Mouse (Mus musculus): Measurements from ENCODE around the gene Mlxipl. TPM values are rescaled to one million over a fixed set of nuclear protein-coding genes. Genes with fewer than 3 reads are reported as not detected.

Gene Mlxipl
- polyA plus RNA-seq, 1 experiment from 2014 or later = 2.2 TPM

DNA sequence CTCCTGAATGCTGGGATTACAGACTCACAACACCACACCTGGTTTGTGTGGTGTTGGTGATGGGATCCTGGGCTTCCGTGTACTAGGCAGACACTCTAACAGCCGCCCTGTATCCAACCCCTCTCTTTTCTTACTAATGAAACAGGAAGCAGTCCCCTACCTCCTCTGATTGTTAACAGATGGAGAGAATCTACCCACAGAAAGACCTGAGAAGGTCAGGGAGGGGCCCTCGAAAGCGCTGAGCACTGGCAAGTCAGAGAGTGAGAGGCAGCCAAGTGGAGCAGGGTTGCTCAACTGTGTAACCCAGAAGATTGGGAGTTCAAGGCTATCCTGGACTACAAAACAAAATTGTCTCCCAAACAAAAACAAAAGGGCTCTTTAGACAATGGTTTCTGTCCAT, 2.8 kb upstream of the Mlxipl start:
- ATAC-seq (ENCODE audit: low FRiP score, low read depth) = no peak
- 19% methylated on average over 4 of the region's 4 CpGs for WGBS

DNA sequence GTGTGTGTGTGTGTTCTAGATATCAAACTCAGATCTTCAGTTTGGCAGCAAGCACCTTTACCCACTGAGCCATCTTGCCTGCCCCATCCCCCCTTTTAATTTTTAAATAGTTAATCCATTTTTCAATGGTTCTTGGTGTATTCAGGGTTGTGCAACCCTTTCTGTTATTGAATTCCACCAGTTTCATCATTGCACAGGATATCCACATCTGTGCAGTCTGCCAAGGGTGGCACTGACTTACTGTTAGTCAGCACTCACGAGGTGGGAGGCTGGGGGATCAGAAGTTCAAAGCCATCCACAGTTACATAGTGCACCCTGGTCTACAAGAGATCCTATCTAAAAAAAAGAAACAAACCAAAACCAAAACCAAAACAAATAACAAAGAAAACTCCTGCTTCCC, 11.3 kb downstream of the Mlxipl start:
- 75% methylated on average over 1 of the region's 1 CpGs for WGBS
- peaks cover 16% of the 10 kb centered on the region for H3K27me3 ChIP-seq
- H3K27ac ChIP-seq = no peak overlapping the region
- no peak overlapping the region for H3K4me2 ChIP-seq (replicated peaks)
- H3K36me3 ChIP-seq = no peaks in the 10 kb centered on the region
- ATAC-seq (ENCODE audit: low FRiP score, low read depth) = no peak
- no peaks in the 10 kb centered on the region for H3K4me1 ChIP-seq
- no peak overlapping the region for H3K4me3 ChIP-seq
- no peaks in the 10 kb centered on the region for H3K9me3 ChIP-seq
- no peak overlapping the region for H3K9ac ChIP-seq

More for the DNA sequence above, 2.8 kb upstream of the Mlxipl start:
- H3K9me3 ChIP-seq = peaks cover 6% of the 10 kb centered on the region
- no peak overlapping the region for H3K27ac ChIP-seq
- H3K9ac ChIP-seq = no peak overlapping the region
- H3K4me2 ChIP-seq (replicated peaks) = no peak overlapping the region
- peaks cover 41% of the 10 kb centered on the region for H3K27me3 ChIP-seq
- no peak overlapping the region for H3K4me3 ChIP-seq
- H3K4me1 ChIP-seq = peaks cover 5% of the 10 kb centered on the region
- no peaks in the 10 kb centered on the region for H3K36me3 ChIP-seq

DNA sequence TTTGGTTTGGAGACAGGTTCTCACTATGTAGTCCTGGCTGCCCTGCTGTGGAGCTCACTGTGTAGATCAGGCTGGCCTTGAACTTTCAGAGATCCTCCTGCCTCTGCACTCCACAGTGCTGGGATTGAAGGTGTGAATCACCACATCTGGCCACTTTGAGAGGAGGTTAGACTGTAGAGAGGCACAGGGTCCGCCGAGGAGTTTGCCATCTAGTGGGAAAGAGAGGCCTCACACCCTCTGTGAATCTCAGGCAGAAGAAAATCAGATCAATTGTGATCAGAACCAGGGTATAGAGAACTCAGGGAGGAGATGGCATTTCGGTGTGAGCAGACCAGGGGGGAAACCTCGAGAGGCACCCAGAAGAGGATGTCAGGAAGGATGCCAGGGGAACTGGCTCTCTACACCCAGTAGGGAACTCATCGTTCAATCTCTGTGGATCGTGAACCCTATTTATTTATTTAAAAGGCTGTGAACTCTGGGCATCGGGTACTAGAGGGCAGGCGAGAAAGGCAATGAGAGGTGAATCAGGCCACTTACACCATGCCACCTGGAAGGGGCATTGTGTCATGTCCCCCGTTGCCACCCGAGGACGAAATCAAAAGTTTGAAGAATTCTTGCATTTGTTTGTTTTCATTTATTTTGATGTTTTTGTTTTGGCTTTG, 14.4 kb downstream of the Mlxipl start:
- WGBS = 66% methylated on average over 11 of the region's 11 CpGs
- Histone ChIP-seq H3K36me3 (no peaks in the 10 kb centered on the region), H3K9ac (no peak overlapping the region), H3K4me1 (peaks cover 17% of the 10 kb centered on the region), H3K27ac (no peak overlapping the region), H3K9me3 (no peaks in the 10 kb centered on the region), H3K27me3 (peaks cover 44% of the 10 kb centered on the region), H3K4me3 (no peak overlapping the region), H3K4me2 (replicated peaks) (no peak overlapping the region)
- ATAC-seq (ENCODE audit: low FRiP score, low read depth) = no peak

DNA sequence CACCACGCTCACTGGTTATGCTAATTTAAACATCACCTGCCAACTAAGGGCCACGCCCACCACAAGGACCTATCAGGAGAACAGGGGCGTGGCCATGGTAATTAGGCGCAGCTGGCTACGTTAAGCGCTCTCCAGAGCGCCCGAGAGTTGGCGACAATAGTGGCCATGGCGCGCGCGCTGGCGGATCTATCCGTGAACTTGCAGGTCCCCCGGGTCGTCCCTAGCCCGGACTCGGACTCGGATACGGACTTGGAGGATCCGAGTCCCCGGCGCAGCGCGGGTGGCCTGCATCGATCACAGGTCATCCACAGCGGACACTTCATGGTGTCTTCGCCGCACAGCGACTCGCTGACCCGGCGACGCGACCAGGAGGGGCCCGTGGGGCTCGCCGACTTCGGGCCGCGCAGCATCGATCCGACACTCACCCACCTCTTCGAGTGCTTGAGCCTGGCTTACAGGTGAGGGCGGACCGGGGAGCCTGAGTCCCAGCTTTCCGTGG, 17.1 kb downstream of the Mlxipl start:
- H3K9me3 ChIP-seq = no peaks in the 10 kb centered on the region
- no peaks in the 10 kb centered on the region for H3K36me3 ChIP-seq
- peak; percentile 84 for ATAC-seq (ENCODE audit: low FRiP score, low read depth)
- H3K4me3 ChIP-seq = peak overlapping the region; percentile 56
- WGBS = under 1% methylated on average over 48 of the region's 48 CpGs
- peaks cover 17% of the 10 kb centered on the region for H3K4me1 ChIP-seq
- peak overlapping the region; percentile 76 for H3K9ac ChIP-seq
- H3K27me3 ChIP-seq = peaks cover 55% of the 10 kb centered on the region
- H3K27ac ChIP-seq = no peak overlapping the region
- peak overlapping the region; percentile 98 for H3K4me2 ChIP-seq (replicated peaks)

DNA sequence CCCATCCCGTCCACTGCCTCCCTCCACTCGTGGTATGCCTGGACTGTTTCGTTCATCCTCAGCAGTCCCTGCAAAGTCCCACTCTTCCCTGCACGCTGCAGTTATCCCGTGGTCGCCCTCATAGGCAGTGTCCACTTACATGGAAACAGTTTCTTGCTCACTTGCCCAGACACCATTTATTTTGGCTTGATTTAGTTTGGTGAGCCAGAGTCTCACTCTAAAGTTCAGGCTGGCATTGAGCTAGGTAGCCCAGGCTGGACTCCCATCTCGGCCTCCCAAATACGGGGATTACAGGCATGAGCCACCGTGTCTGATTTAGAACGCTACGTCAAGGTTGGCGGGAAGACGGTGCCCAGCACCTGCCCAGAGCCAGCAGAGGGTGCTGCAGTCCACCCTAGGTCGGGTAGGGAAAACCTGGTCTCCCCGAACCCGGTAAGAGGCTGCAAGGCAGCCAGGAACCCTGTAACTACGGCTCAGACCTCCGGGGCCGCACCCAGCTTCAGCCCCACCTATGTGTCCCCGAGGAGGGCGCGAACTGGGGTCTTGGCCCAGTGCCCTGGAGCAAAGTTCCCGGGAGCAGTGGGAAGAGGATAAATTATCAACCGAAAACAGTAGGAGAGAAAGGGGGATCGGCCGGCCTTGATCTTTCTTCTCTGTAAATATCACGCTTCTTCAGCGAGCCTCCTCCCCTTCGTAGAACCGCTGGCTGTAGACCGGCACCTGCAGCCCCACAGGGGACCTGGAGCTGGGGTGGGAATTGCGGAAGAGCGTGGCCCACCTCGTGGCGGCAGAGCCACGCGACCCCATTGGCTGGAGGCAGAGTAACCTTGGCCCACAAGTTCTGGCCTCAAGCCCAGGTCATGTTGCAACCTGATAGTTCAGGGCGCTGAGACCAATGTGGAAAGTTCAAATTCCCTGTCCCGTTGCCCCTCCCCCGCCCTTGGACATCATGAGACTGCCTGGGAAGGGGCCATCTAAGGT, 18.1 kb downstream of the Mlxipl start:
- H3K27me3 ChIP-seq = peaks cover 55% of the 10 kb centered on the region

DNA sequence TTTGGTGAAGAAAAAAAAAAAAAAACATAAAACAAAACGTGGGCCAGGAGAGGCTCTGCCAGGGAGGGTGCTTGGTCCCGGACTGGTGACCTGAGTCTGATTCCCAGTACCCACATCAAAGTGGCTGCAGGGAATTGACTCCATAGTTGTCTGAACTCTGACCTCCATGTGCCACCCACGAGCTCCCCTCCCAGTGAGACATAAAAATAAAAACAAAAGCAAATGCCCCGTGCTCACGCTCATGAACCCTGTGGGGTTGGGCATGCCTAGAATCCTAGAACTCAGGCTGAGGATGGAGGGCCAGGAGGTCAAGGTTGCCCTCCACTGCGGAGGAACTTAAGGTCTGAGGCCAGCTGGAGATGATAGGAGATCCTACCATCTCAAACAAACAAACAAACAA, 19.3 kb downstream of the Mlxipl start:
- WGBS = 52% methylated on average over 6 of the region's 6 CpGs
- Histone ChIP-seq H3K4me1 (peaks cover 17% of the 10 kb centered on the region), H3K9me3 (no peaks in the 10 kb centered on the region), H3K4me3 (no peak overlapping the region), H3K27me3 (peaks cover 55% of the 10 kb centered on the region), H3K27ac (no peak overlapping the region), H3K36me3 (no peaks in the 10 kb centered on the region), H3K4me2 (replicated peaks) (no peak overlapping the region), H3K9ac (no peak overlapping the region)
- no peak for ATAC-seq (ENCODE audit: low FRiP score, low read depth)

More for the DNA sequence above, 18.1 kb downstream of the Mlxipl start:
- Histone ChIP-seq H3K9ac (peak overlapping the region; percentile 76; the same call in 1 of the 2 replicates), H3K9me3 (no peaks in the 10 kb centered on the region), H3K4me3 (peak overlapping the region; percentile 56), H3K4me1 (peaks cover 17% of the 10 kb centered on the region), H3K27ac (no peak overlapping the region), H3K36me3 (no peaks in the 10 kb centered on the region), H3K4me2 (replicated peaks) (peak overlapping the region; percentile 98)
- ATAC-seq (ENCODE audit: low FRiP score, low read depth) = peak; percentile 30; the same call in 1 of the 2 replicates
- 7% methylated on average over 40 of the region's 40 CpGs for WGBS

DNA sequence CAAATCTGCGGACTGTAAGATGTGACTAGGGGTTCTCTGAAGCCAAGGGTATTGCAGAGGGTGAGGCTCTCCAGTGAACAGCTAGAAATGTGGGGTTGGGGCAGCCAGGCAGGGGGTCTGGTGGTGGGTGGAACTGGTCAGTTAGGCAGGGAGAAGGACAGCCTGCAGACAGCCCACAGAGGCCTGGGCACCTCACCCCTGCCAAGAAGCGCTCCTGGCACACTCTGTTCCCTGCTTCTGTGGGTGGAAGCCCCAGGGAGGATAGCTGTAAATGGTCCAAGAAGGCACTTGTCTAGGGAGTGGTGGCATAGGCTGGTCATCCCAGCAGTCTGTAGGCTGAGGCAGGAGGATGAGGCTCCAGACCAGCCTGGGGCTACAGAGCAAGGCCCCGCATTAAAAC, 19.7 kb downstream of the Mlxipl start:
- Histone ChIP-seq H3K27ac (no peak overlapping the region), H3K4me1 (peaks cover 17% of the 10 kb centered on the region), H3K9me3 (no peaks in the 10 kb centered on the region), H3K27me3 (peaks cover 51% of the 10 kb centered on the region), H3K36me3 (no peaks in the 10 kb centered on the region), H3K4me2 (replicated peaks) (no peak overlapping the region), H3K4me3 (no peak overlapping the region), H3K9ac (no peak overlapping the region)
- ATAC-seq (ENCODE audit: low FRiP score, low read depth) = no peak
- WGBS = 83% methylated on average over 3 of the region's 3 CpGs

DNA sequence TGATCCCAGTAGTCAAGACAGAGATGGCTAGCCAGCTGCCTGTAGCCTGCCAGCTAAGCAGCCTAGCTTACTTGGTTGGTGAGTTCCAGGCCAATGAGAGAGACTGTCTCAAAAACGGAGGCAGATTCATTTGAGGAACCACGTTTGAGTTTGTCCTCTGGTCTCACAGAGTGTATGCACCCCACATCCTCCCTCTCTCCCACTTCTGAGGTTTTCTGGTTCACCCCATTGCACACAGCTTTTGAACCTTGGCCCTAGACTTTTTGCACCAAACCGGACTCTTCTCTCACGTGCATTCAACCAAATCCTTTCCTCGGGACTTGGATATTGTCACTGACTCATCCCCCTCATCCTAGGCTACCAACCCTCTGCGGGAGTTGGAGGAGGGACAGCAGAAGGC, 20.3 kb downstream of the Mlxipl start:
- H3K4me3 ChIP-seq = no peak overlapping the region
- no peak overlapping the region for H3K4me2 ChIP-seq (replicated peaks)
- peaks cover 51% of the 10 kb centered on the region for H3K27me3 ChIP-seq
- H3K36me3 ChIP-seq = no peaks in the 10 kb centered on the region
- H3K4me1 ChIP-seq = peaks cover 17% of the 10 kb centered on the region
- H3K27ac ChIP-seq = no peak overlapping the region
- no peak for ATAC-seq (ENCODE audit: low FRiP score, low read depth)
- WGBS = 75% methylated on average over 6 of the region's 6 CpGs
- H3K9me3 ChIP-seq = no peaks in the 10 kb centered on the region
- H3K9ac ChIP-seq = no peak overlapping the region

DNA sequence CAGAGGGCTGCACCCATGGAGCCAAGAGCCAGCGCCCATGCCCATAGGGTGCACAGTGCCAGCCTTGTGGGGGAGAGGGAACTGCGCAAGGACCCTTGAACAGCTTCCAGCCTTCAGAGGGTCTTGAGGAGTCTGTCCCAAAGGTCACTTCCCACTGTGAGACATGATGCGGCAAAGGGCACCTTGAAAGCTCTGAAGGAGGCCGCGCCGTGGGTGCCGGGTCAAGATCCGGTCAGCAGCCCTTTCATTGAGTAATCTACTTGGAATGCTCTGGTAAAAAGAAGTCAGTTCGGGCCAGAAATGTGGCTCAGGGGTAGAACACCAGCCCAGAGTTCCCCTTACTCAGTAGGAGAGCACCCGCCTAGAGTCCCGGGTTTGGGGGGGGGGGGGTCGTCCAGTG, 24.1 kb downstream of the Mlxipl start:
- no peak for ATAC-seq (ENCODE audit: low FRiP score, low read depth)
- Histone ChIP-seq H3K27ac (no peak overlapping the region), H3K4me3 (no peak overlapping the region), H3K9me3 (no peaks in the 10 kb centered on the region), H3K4me2 (replicated peaks) (no peak overlapping the region), H3K9ac (no peak overlapping the region), H3K36me3 (no peaks in the 10 kb centered on the region), H3K4me1 (0 out of 2 replicates have a peak, but pooled peaks cover 3% of the 10 kb centered on the region), H3K27me3 (peaks cover 15% of the 10 kb centered on the region)
- WGBS = 89% methylated on average over 12 of the region's 12 CpGs

DNA sequence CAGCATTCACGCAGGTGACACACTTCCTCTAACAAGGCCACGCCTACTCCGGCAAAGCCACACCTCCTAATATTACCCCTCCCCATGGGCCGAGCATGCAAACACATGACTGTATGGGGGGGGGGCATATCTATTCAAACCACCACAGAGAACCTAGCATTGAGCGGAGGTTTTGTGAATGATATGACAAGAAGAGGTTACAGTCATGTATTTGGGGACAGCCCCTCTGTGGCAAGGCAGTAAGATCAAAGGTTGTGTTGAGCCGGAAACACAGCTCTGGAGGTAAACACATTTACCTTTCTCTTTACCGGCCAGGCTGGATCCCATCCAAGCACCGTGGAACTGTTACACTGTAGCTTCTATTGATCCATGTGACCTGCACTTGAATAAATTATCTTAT, 25.6 kb downstream of the Mlxipl start:
- 90% methylated on average over 8 of the region's 8 CpGs for WGBS

DNA sequence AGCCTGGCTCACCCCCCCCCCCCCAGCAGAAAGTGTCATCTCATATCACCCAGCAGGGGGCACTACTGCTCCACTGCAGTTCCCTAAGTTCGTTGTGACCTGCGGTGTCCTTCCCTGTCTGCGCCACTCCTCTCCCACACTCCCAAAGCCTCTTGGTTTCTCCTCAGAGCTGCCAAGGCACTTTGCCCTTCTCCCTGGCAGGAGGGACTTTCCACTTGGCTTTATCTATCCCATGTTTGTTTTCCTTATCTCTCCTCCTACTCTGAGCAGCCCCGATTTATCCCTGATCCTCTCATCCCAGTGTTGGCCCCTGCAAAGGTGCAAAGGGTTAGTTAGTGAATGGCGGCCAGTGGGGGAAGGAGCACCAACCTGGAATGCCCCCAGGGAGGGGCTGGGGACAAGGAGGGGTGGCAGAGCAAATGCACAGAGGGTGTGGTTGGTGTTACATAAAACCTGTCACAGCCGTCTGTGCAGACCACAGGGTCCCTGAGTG, 28.9 kb downstream of the Mlxipl start:
- 19% methylated on average over 6 of the region's 6 CpGs for WGBS
- H3K27ac ChIP-seq = no peak overlapping the region
- ATAC-seq (ENCODE audit: low FRiP score, low read depth) = 0 out of 2 replicates have a peak, but pooled peaks have one; percentile 24

More for the DNA sequence above, 25.6 kb downstream of the Mlxipl start:
- ATAC-seq (ENCODE audit: low FRiP score, low read depth) = no peak
- Histone ChIP-seq H3K4me2 (replicated peaks) (no peak overlapping the region), H3K27me3 (peaks cover 8% of the 10 kb centered on the region), H3K9ac (no peak overlapping the region), H3K4me1 (0 out of 2 replicates have a peak, but pooled peaks cover 3% of the 10 kb centered on the region), H3K9me3 (no peaks in the 10 kb centered on the region), H3K27ac (no peak overlapping the region), H3K36me3 (no peaks in the 10 kb centered on the region), H3K4me3 (no peak overlapping the region)

DNA sequence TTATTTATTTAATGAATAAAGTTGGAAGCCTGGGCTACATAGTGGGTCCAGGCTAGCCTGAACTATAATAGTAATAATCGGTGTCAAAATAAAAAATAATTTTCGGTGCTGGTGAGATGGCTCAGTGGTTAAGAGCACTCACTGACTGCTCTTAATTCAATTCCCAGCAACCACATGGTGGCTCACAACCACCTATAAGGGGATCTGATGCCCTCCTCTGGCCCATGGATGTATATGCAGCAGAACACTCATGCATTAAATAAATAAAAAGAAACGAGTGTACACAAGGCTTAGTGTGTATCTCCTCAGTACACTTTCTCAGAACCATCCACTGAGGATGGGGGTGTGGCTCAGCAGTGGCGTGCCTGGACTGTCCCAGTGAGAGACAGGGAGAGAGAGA, 31.1 kb downstream of the Mlxipl start:
- 0 out of 2 replicates have a peak, but pooled peaks cover 3% of the 10 kb centered on the region for H3K4me1 ChIP-seq
- H3K36me3 ChIP-seq = no peaks in the 10 kb centered on the region
- H3K27ac ChIP-seq = no peak overlapping the region
- ATAC-seq (ENCODE audit: low FRiP score, low read depth) = no peak
- H3K9ac ChIP-seq = no peak overlapping the region
- 61% methylated on average over 4 of the region's 4 CpGs for WGBS
- no peaks in the 10 kb centered on the region for H3K9me3 ChIP-seq
- H3K4me2 ChIP-seq (replicated peaks) = no peak overlapping the region
- H3K27me3 ChIP-seq = peaks cover 41% of the 10 kb centered on the region
- no peak overlapping the region for H3K4me3 ChIP-seq

More for the DNA sequence above, 28.9 kb downstream of the Mlxipl start:
- no peak overlapping the region for H3K4me2 ChIP-seq (replicated peaks)
- H3K4me1 ChIP-seq = 0 out of 2 replicates have a peak, but pooled peaks cover 3% of the 10 kb centered on the region
- H3K9me3 ChIP-seq = no peaks in the 10 kb centered on the region
- H3K36me3 ChIP-seq = no peaks in the 10 kb centered on the region
- no peak overlapping the region for H3K9ac ChIP-seq
- H3K27me3 ChIP-seq = peaks cover 37% of the 10 kb centered on the region
- no peak overlapping the region for H3K4me3 ChIP-seq
